Mouse (Mus musculus): Measurements from ENCODE around the gene Cmss1.
A peak's percentile ranks its signal among the peaks of the same experiment; 100 is the strongest.

The Cmss1 gene

GRCm38 (mm10) chr16:57389566-57390251, 217.0 kb downstream of the Cmss1 start:
- DNase-seq (ENCODE audit: low read depth, low spot score) = peak; percentile 96

GRCm38 (mm10) chr16:57384274-57384673, 222.4 kb downstream of the Cmss1 start:
- DNase-seq (ENCODE audit: low read depth, low spot score) = no peak

- DNase-seq (ENCODE audit: low read depth, low spot score) = no peak
Measured at GRCm38 (mm10) chr16:57383266-57383971, 223.2 kb downstream of the Cmss1 start.

GRCm38 (mm10) chr16:57378631-57379330, 227.9 kb downstream of the Cmss1 start:
- DNase-seq (ENCODE audit: low read depth, low spot score) = no peak

DNA sequence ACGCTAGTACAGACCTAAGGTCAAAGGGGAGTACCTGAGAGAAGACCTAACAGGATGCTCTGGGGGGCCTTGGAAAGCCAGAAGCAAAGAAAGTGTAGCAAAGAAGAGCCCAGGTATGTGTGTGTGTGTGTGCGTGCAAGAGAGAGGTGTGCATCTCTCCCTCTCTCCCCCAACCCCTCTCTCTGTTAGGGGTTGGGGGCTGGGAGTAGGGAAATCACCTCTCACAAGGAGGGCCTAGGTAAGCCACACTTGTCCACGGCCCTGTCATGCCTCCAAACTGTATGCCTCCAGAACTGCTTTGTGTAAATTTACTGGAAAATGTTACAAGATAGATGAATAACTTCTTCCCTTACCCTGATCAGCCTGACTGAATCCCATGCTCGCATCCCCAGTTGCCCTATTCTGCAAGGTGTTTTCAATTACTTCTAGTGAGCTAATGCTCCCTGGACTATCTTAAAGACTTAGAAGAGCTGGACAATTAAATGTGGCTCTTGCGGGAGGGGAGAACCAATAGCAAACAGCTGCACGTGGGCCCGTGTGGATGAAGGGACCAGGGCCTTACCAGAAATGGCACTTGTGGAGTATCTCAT, 231.3 kb downstream of the Cmss1 start:
- no peak for DNase-seq (ENCODE audit: low read depth, low spot score)

- DNase-seq (ENCODE audit: low read depth, low spot score) = no peak
Measured at GRCm38 (mm10) chr16:57372156-57372555, 234.5 kb downstream of the Cmss1 start.

- DNase-seq (ENCODE audit: low read depth, low spot score) = no peak
Measured at GRCm38 (mm10) chr16:57369846-57370496, 236.7 kb downstream of the Cmss1 start.

DNA sequence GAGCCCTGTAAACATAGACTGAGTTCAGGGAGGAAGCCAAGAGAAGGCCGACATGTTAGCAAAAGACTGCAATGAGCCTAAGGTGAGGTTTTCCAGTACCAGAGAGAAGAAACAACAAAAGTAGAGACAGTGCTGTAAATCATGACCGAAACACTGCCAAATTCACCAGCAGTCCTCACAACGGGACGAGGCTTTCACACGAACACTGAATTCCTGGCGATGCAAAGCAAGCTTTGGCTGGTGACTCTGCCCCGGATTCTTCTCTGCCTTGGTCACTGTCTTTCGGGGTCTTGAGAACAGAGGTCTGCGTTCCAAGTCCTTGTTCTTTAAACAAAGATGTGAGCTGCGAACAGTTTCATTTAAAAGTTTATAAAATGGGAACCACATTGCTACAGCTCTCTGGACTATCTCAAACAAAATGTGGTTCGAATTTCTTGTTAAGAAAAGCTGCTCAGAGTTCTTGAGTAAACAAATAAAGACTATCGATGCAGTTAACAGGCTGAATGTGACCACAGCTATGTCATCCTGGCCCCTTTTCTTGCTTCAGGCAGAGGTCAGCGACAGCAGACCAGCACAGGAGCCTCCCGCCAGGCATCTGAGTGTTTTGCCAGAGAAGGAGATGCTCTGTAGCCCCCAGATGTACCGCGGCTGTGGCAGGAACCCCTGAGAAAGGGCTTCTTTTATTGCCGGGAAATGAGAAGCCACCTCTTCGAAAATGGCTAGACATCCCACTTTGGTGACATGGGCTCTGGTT, 239.5 kb downstream of the Cmss1 start:
- no peak for DNase-seq (ENCODE audit: low read depth, low spot score)

GRCm38 (mm10) chr16:57366141-57366540, 240.5 kb downstream of the Cmss1 start:
- no peak for DNase-seq (ENCODE audit: low read depth, low spot score)

GRCm38 (mm10) chr16:57364498-57364897, 242.2 kb downstream of the Cmss1 start:
- DNase-seq (ENCODE audit: low read depth, low spot score) = no peak

DNA sequence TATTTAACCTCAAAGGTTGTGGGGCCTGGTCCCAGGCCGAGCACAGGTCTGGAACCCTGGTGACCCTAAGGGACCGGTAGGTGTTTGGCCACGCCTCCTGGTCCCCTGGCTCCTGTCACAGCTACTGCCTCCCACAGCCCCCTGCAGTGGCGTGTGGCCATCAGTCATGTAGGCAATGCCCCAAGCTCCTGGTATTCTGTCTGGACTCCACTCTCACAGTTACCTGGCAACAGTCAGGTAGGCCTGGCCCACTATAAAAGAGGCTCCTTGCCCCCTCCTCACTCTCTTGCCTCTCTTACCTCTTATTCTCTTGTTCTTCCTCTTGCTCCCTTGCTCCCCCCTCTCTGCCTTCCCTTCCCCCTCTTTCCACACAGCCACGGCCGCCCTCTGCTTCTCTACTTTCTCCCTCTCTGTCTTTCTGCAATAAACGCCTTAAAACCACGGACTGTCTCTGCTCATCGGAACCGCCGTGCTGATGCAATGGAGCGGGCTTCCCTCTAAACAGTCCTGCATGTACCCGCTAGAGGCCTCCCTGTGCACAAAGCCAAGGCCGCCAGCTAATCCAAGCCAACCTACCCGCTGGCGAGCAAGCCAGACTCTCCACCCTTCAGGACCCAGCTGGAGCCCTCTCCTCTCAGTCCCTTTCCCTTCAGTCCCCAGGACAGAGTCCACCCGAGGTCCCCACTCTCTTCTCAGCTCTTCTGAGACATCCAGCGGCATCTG, 243.8 kb downstream of the Cmss1 start:
- no peak for DNase-seq (ENCODE audit: low read depth, low spot score)

- DNase-seq (ENCODE audit: low read depth, low spot score) = no peak
Measured at GRCm38 (mm10) chr16:57360785-57361184, 245.9 kb downstream of the Cmss1 start.

DNA sequence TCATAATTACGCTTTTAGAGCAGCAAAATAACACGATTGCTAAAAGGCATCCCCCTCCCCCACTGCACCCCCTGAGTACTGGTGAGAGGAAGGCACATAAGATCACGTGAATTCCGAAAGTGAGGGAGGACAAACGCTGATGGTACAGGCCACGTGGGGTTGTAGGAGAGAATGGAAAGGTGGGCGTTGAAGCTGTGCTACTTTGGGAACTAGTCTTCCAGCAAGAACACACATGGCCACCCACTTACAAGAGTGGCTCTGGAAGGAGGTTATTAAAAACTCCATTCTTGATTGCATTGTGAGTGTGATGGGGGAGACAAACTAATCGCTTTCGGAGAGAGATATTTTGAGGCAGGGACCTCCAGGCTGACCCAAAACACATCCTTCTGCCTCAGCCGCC, 247.4 kb downstream of the Cmss1 start:
- DNase-seq (ENCODE audit: low read depth, low spot score) = peak; percentile 85

GRCm38 (mm10) chr16:57357011-57357410, 249.7 kb downstream of the Cmss1 start:
- no peak for DNase-seq (ENCODE audit: low read depth, low spot score)

GRCm38 (mm10) chr16:57356454-57356853, 250.2 kb downstream of the Cmss1 start:
- no peak for DNase-seq (ENCODE audit: low read depth, low spot score)

GRCm38 (mm10) chr16:57353932-57354331, 252.7 kb downstream of the Cmss1 start:
- DNase-seq (ENCODE audit: low read depth, low spot score) = no peak

GRCm38 (mm10) chr16:57353166-57353721, 253.4 kb downstream of the Cmss1 start:
- no peak for DNase-seq (ENCODE audit: low read depth, low spot score)

GRCm38 (mm10) chr16:57352751-57353150, 253.9 kb downstream of the Cmss1 start, which contains the start of gene Filip1l:
Gene Filip1l, plus strand, starts transcription at chr16:57353093.
- no peak for DNase-seq (ENCODE audit: low read depth, low spot score)

DNA sequence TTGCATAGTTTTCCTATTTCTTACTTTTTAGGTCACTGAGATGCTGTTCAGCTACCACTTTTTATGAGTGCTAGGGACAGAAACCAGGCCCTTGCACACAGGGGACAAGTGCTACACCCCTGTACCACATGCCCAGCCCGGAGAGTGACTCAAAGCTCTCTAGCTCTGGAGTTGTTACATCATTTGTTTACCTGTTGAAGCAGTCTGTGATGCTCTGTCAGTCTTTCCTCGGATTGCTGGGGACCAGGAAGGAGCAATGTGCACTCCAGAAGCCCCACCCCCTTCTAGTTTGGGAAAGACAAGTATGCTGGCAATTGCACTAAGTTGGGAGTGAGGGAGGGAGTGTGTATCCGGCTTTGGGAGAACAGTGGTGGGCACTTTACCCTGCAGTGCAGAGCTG, 257.0 kb downstream of the Cmss1 start:
- no peak for DNase-seq (ENCODE audit: low read depth, low spot score)

DNA sequence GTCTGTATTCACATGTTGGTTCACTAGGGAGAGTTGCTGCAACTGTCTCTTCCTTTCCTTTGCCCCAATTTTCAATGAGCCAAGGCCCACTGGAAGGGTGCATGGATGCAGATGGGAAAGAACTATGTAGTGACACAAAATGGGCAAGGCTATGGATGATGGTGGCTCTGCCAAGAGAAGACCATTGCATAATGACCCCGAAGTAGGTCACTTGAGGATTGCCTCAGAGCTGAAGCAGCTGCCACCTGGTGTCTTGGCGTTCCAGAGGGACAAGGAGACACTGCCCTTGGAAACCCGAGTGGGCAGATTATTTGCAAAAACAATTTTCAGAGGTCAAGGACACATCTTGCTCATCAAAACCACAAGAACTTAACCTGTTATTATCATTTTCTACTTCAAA, 257.6 kb downstream of the Cmss1 start:
- DNase-seq (ENCODE audit: low read depth, low spot score) = no peak

Data from telencephalon, adult 2 months (tissue).